In the genomic region with DNA sequence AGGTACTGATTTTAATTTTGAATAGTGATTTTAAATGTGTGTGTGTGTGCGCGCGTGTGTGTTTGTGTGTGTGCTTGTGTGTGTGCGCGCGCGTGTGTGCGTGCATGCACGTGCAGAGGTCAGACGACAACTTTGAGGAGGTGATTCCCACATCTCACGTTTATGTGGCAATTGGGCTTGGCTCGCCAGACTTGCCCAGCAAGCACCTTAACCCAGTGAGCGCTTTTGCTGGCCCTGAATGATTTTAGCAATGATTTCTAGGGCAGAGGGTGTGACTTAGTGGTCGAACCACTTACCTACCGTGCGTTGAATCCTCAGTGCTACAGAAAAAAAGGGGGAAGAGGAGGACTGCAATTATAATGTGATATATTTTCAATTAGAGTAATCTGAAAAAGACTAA, we compare ENCODE assay signal across 23 mouse cellular contexts. TPM values are rescaled to one million over a fixed set of nuclear protein-coding genes. Genes with fewer than 3 reads are reported as not detected.
"Had no signal": no experiment of that assay in that cellular context is flagged by ENCODE, and none has a peak within 500 bp of the region (broad histone marks: within the 10 kb centered on the region; RNA-seq: fewer than 3 reads in every experiment).

No protein-coding gene starts in this region.

- H3K4me1 ChIP-seq: liver, embryonic 13.5 days had no signal

- H3K9me3 ChIP-seq: liver, embryonic 13.5 days had no signal

- DNase-seq: layer of hippocampus, adult 9-11 months; layer of hippocampus, postnatal 36 days; liver, embryonic 13.5 days; lung, adult 2 months; lung, postnatal 14 days; lung, postnatal 4 days; midbrain, embryonic 14.5 days; thymus, adult 18-20 months; thymus, postnatal 36 days had no signal

- H3K9ac ChIP-seq: liver, embryonic 13.5 days had no signal

- H3K27ac ChIP-seq: hindbrain, postnatal 0 days; layer of hippocampus, adult 2 months; left cerebral cortex, adult 2 months; liver, embryonic 13.5 days had no signal

- H3K4me3 ChIP-seq: layer of hippocampus, adult 2 months; left cerebral cortex, adult 2 months; liver, embryonic 13.5 days had no signal

- H3K27me3 ChIP-seq: liver, embryonic 13.5 days had no signal

- ATAC-seq: hindbrain, postnatal 0 days; inflammation-experienced regulatory T-cells, adult 6 months; intestine, embryonic 16.5 days had no signal

- H3K4me2 ChIP-seq: liver, embryonic 13.5 days; midbrain, embryonic 11.5 days had no signal

- H3K36me3 ChIP-seq: liver, embryonic 13.5 days had no signal

RNA-seq across cellular contexts. Expression of a gene that starts 40.2 kb away (rescaled TPM):
- total RNA-seq: megakaryocyte-erythroid progenitor cell, adult 5-6 weeks had no signal
- polyA plus RNA-seq: inflammation-experienced regulatory T-cells, adult 6 months had no signal

RNA-seq across cellular contexts. Expression of a gene that starts 60.0 kb away (rescaled TPM):
- total RNA-seq: liver, adult 2 months; megakaryocyte progenitor cell, adult 5-6 weeks; megakaryocyte-erythroid progenitor cell, adult 5-6 weeks had no signal
- polyA plus RNA-seq: inflammation-experienced regulatory T-cells, adult 6 months; large intestine, adult 2 months; limb, embryonic 11.5 days; liver, adult 2 months; liver, embryonic 16.5 days; small intestine, adult 2 months; spleen, adult 2 months had no signal
